Mouse (Mus musculus) liver, postnatal 0 days (tissue): ENCODE measurements around the gene Ppat.

Experiments used
- CTCF ChIP-seq: sonication (generic); IDR thresholded peaks from 2 replicates; pipeline ENCODE4 v1.5.1; 2016; ENCODE audit warnings: antibody characterized with exemption, low read depth
- EP300 ChIP-seq: IDR thresholded peaks from 2 replicates; pipeline ENCODE4 v1.6.1; 2016; ENCODE audit warnings: antibody characterized with exemption, low read depth, mild to moderate bottlenecking

- TF ChIP-seq CTCF (no peak), EP300 (no peak; the same call in 1 of the 2 replicates)
Measured at GRCm38 (mm10) chr5:76929180-76929877, 22.0 kb downstream of the Ppat start.
